Mouse (Mus musculus): Measurements from ENCODE around the gene Slc25a43. TPM values are rescaled to one million over a fixed set of nuclear protein-coding genes. Genes with fewer than 3 reads are reported as not detected.

The Slc25a43 gene
- total RNA-seq, 1 experiment, result 2.1 TPM

- in situ Hi-C loops (cut with MboI; ENCODE audit: low sequenced_read_pairs in 2 of 2, unreplicated experiment in 2 of 2), result no loop called here
- TF ChIP-seq CHD2 (IDR thresholded peaks at IDR 0.05; ENCODE audit: low read depth, low read length) (no peak), MAFK (IDR thresholded peaks at IDR 0.05; ENCODE audit: insufficient read depth, low read depth, low read length) (no peak), ZC3H11A (IDR thresholded peaks at IDR 0.05; ENCODE audit: borderline replicate concordance, low read depth, low read length) (no peak), ZNF384 (IDR thresholded peaks at IDR 0.05; ENCODE audit: low read depth, low read length) (no peak), HCFC1 (IDR thresholded peaks at IDR 0.05; ENCODE audit: borderline replicate concordance, insufficient read depth, low read length) (no peak)
- DNase-seq (ENCODE audit: low read depth, low spot score), result no peak
- Histone ChIP-seq H3K36me3 (ENCODE audit: control insufficient read depth, insufficient read depth, low read length, poor library complexity, severe bottlenecking) (no peaks in the 10 kb centered on the region), H3K4me1 (ENCODE audit: control insufficient read depth in 2 of 2, insufficient read depth in 2 of 2, low read length in 2 of 2, poor library complexity in 1 of 2) (peaks cover 2 to 6% of the 10 kb centered on the region in 2 experiments; a peak in 1 of 4 replicates), H3K9me3 (ENCODE audit: control insufficient read depth, insufficient read depth, low read depth, low read length) (no peaks in the 10 kb centered on the region), H3K4me3 (ENCODE audit: insufficient read depth in 1 of 2, low read depth in 1 of 2, low read length in 2 of 2, poor library complexity in 1 of 2, severe bottlenecking in 1 of 2) (peak overlapping the region in 1 of 2 experiments; percentile 55; a peak in 1 of 4 replicates), H3K9ac (ENCODE audit: insufficient read depth, low read depth, low read length, poor library complexity, severe bottlenecking) (no peak overlapping the region), H3K27ac (ENCODE audit: insufficient read depth, low read depth, low read length, poor library complexity, severe bottlenecking) (peak overlapping the region; percentile 74; the same call in 1 of the 2 replicates)
These were observed 72.0 kb downstream of the Slc25a43 start for GRCm38 (mm10) chrX:36815439-36815838.

GRCm38 (mm10) chrX:36816368-36816899 is 73.0 kb downstream of the Slc25a43 start:
- H3K4me1 ChIP-seq (ENCODE audit: control insufficient read depth in 2 of 2, insufficient read depth in 2 of 2, low read length in 2 of 2, poor library complexity in 1 of 2), result peaks cover 2 to 6% of the 10 kb centered on the region in 2 experiments; a peak in 1 of 4 replicates
- TF ChIP-seq MAFK (IDR thresholded peaks at IDR 0.05; ENCODE audit: insufficient read depth, low read depth, low read length) (no peak), HCFC1 (IDR thresholded peaks at IDR 0.05; ENCODE audit: borderline replicate concordance, insufficient read depth, low read length) (no peak), ZNF384 (IDR thresholded peaks at IDR 0.05; ENCODE audit: low read depth, low read length) (no peak), CHD2 (IDR thresholded peaks at IDR 0.05; ENCODE audit: low read depth, low read length) (no peak), ZC3H11A (IDR thresholded peaks at IDR 0.05; ENCODE audit: borderline replicate concordance, low read depth, low read length) (no peak)
- H3K4me3 ChIP-seq (ENCODE audit: insufficient read depth in 1 of 2, low read depth in 1 of 2, low read length in 2 of 2, poor library complexity in 1 of 2, severe bottlenecking in 1 of 2), result peak overlapping the region; percentile 55 to 59
- peak overlapping the region; percentile 10; the same call in 1 of the 2 replicates for H3K9ac ChIP-seq (ENCODE audit: insufficient read depth, low read depth, low read length, poor library complexity, severe bottlenecking)
- in situ Hi-C loops (cut with MboI; ENCODE audit: low sequenced_read_pairs in 2 of 2, unreplicated experiment in 2 of 2), result no loop called here
- H3K9me3 ChIP-seq (ENCODE audit: control insufficient read depth, insufficient read depth, low read depth, low read length), result no peaks in the 10 kb centered on the region
- peak overlapping the region; percentile 74; the same call in 1 of the 2 replicates for H3K27ac ChIP-seq (ENCODE audit: insufficient read depth, low read depth, low read length, poor library complexity, severe bottlenecking)
- DNase-seq (ENCODE audit: low read depth, low spot score), result no peak
- H3K36me3 ChIP-seq (ENCODE audit: control insufficient read depth, insufficient read depth, low read length, poor library complexity, severe bottlenecking), result no peaks in the 10 kb centered on the region

GRCm38 (mm10) chrX:36816953-36817441 is 73.5 kb downstream of the Slc25a43 start:
- no peak overlapping the region for H3K9ac ChIP-seq (ENCODE audit: insufficient read depth, low read depth, low read length, poor library complexity, severe bottlenecking)
- in situ Hi-C loops (cut with MboI; ENCODE audit: low sequenced_read_pairs in 2 of 2, unreplicated experiment in 2 of 2), result no loop called here

GRCm38 (mm10) chrX:36819575-36819974 is 76.1 kb downstream of the Slc25a43 start:
- H3K9ac ChIP-seq (ENCODE audit: insufficient read depth, low read depth, low read length, poor library complexity, severe bottlenecking), result no peak overlapping the region
- H3K4me1 ChIP-seq (ENCODE audit: control insufficient read depth in 2 of 2, insufficient read depth in 2 of 2, low read length in 2 of 2, poor library complexity in 1 of 2), result peaks cover 2% of the 10 kb centered on the region in 2 experiments; a peak in 1 of 4 replicates
- no peaks in the 10 kb centered on the region for H3K9me3 ChIP-seq (ENCODE audit: control insufficient read depth, insufficient read depth, low read depth, low read length)
- TF ChIP-seq HCFC1 (IDR thresholded peaks at IDR 0.05; ENCODE audit: borderline replicate concordance, insufficient read depth, low read length), result no peak
- no peak for TF ChIP-seq ZC3H11A (IDR thresholded peaks at IDR 0.05; ENCODE audit: borderline replicate concordance, low read depth, low read length)
- no peak for TF ChIP-seq ZNF384 (IDR thresholded peaks at IDR 0.05; ENCODE audit: low read depth, low read length)
- TF ChIP-seq CHD2 (IDR thresholded peaks at IDR 0.05; ENCODE audit: low read depth, low read length), result no peak
- no peak for TF ChIP-seq MAFK (IDR thresholded peaks at IDR 0.05; ENCODE audit: insufficient read depth, low read depth, low read length)
- in situ Hi-C loops (cut with MboI; ENCODE audit: low sequenced_read_pairs in 2 of 2, unreplicated experiment in 2 of 2), result no loop called here
- no peaks in the 10 kb centered on the region for H3K36me3 ChIP-seq (ENCODE audit: control insufficient read depth, insufficient read depth, low read length, poor library complexity, severe bottlenecking)
- no peak overlapping the region for H3K27ac ChIP-seq (ENCODE audit: insufficient read depth, low read depth, low read length, poor library complexity, severe bottlenecking)
- DNase-seq (ENCODE audit: low read depth, low spot score), result no peak
- no peak overlapping the region for H3K4me3 ChIP-seq (ENCODE audit: insufficient read depth in 1 of 2, low read depth in 1 of 2, low read length in 2 of 2, poor library complexity in 1 of 2, severe bottlenecking in 1 of 2)

More at GRCm38 (mm10) chrX:36816953-36817441, 73.5 kb downstream of the Slc25a43 start:
- peaks cover 2 to 5% of the 10 kb centered on the region in 2 experiments; a peak in 1 of 4 replicates for H3K4me1 ChIP-seq (ENCODE audit: control insufficient read depth in 2 of 2, insufficient read depth in 2 of 2, low read length in 2 of 2, poor library complexity in 1 of 2)
- H3K4me3 ChIP-seq (ENCODE audit: insufficient read depth in 1 of 2, low read depth in 1 of 2, low read length in 2 of 2, poor library complexity in 1 of 2, severe bottlenecking in 1 of 2), result peak overlapping the region; percentile 55 to 59
- H3K27ac ChIP-seq (ENCODE audit: insufficient read depth, low read depth, low read length, poor library complexity, severe bottlenecking), result peak overlapping the region; percentile 74; the same call in 1 of the 2 replicates
- H3K9me3 ChIP-seq (ENCODE audit: control insufficient read depth, insufficient read depth, low read depth, low read length), result no peaks in the 10 kb centered on the region
- TF ChIP-seq HCFC1 (IDR thresholded peaks at IDR 0.05; ENCODE audit: borderline replicate concordance, insufficient read depth, low read length) (no peak), MAFK (IDR thresholded peaks at IDR 0.05; ENCODE audit: insufficient read depth, low read depth, low read length) (no peak), ZNF384 (IDR thresholded peaks at IDR 0.05; ENCODE audit: low read depth, low read length) (no peak), CHD2 (IDR thresholded peaks at IDR 0.05; ENCODE audit: low read depth, low read length) (no peak), ZC3H11A (IDR thresholded peaks at IDR 0.05; ENCODE audit: borderline replicate concordance, low read depth, low read length) (no peak)
- no peaks in the 10 kb centered on the region for H3K36me3 ChIP-seq (ENCODE audit: control insufficient read depth, insufficient read depth, low read length, poor library complexity, severe bottlenecking)
- DNase-seq (ENCODE audit: low read depth, low spot score), result no peak
